Mouse (Mus musculus): ENCODE measurements around the gene Galm.
A peak's percentile ranks its signal among the peaks of the same experiment; 100 is the strongest.
"Not testable (repeated sequence)": the region's sequence is repeated elsewhere in the genome, so short reads cannot be mapped to it uniquely, and the experiment has no call there.

Gene Galm

DNA sequence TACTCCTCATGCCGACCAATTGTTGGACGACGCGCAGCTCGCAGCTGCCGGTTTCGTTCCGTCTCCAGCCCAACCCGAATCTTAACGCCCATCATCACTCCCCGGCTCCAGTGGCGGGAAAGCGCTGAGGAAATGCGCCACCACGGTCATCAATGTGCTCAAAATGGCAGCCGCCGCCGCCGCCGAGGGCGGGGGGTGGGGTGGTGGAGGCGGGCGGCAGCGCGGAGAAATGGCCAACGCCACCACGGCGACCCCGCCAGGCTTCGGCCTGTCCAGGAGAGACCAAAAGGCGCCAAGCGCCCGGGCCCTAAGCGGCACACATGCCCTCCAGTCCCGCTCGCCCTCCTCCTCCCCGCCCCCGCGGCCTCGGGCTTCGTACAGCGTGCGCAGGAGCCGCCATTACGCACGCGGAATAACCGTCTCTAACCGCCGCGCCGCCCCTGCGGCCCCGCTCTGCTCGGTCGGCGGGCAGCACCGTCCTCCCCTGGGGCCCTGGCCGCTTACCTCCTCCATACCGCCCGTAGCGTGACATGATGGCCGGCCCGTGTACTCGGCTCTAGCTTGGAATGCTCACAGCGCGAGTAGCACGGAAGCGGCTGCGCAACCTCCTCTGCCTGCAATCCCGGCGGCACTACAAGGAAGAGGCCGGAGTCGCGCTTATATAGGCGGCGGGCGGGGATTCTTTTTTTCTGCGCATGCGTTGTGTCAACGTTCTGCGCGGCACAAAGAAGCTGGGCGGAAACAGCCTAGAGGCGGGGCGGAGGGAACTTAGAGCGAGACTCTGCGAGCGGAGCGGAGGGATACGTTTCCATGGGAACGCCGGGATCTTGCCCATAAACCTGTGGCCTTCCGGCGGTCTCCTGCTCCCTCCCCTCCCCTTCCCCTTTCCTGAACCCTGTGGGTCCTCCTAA lies 79.7 kb downstream of the Galm start, which contains the start of the genes Srsf7 and Ttc39d:
Srsf7 (minus strand) TSS at position 637 of the 911 bp plus-strand sequence.
Ttc39d (plus strand) TSS at position 790 of the 911 bp plus-strand sequence.
- DNase-seq (ENCODE audit: extremely low read depth, low read depth) = peak; percentile 96

DNA sequence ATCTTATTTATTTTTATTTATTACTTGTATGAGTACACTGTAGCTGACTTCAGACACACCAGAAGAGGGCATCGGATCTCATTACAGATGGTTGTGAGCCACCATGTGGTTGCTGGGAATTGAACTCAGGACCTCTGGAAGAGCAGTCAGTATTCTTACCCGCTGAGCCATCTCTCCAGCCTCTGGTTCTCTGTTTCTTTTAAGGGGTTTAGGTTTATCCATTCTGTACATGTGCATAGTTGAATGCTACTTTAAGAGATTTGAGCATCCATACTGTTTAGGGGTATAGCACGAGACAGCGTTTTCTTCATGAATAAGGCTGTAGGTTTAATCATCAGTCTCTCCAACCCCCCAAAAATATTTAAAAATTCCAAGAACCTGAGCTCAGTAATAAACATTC lies 86.7 kb downstream of the Galm start:
- not testable (repeated sequence) for DNase-seq (ENCODE audit: extremely low read depth, low read depth)

DNA sequence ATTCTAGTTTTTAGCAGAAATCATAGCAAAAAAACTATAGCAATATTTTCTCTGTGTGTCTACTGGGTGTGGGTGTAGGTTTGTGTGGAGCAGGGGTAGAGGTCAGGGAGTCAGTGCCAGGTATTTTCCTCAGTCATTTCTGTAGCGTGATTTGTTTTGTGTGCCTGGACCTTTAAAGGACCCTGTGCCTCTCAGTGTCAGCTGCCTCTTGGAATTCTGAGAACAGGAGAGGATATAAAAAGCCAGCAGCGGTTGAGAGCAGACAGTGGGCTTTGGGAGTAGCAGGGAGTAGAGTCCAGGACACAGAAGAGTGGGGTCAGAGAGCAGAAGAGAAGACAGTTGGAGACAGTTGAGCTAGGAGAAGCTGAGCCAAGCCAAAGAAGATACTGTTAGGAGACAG lies 92.9 kb downstream of the Galm start:
- DNase-seq (ENCODE audit: extremely low read depth, low read depth) = no peak

- no peak for DNase-seq (ENCODE audit: extremely low read depth, low read depth)
Observed at GRCm38 (mm10) chr17:80221202-80221601, 93.9 kb downstream of the Galm start.

- no peak for DNase-seq (ENCODE audit: extremely low read depth, low read depth)
Observed at GRCm38 (mm10) chr17:80221890-80222628, 94.8 kb downstream of the Galm start.

GRCm38 (mm10) chr17:80223829-80224228 lies 96.6 kb downstream of the Galm start:
- DNase-seq (ENCODE audit: extremely low read depth, low read depth) = no peak

DNA sequence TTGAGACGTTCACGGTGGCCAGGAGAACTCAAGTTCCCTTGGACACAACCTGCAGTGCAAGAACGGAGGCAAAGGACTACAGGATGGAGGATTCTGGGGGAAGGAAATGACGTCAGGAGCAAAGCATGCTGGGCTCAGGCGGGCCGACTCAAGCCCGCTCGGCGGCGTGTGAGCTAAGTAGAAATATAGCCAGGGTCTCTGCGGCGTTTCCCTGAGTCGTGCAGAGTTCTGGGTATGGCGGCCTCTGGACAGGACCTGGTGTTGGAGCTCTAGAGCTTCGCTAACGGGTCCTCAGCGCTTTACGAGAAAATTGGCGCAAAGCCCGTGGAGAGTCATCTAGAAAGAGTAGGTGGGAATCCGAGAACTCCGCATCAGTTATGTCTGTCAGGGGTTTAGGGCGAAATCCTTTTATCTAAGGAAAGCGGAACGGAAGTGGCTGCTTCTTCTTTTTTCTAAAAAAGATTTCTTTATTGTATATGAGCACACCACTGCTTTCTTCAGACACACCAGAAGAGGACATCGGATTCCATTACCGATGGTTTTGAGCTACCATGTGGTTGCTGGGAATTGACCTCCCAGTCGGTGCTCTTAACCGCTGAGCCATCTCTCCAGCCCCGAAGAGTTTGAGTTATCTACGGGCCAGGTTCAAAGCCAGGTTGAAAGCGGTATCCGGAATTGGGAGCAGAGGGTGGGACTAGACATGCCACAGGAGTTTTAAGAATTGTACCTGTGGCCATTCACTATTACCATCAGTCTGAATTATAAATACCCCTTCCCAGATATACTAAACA lies 97.2 kb downstream of the Galm start, which contains the start of gene Gemin6:
Gemin6 (plus strand) TSS at position 116 of the 791 bp plus-strand sequence.
- DNase-seq (ENCODE audit: extremely low read depth, low read depth) = peak; percentile 90

DNA sequence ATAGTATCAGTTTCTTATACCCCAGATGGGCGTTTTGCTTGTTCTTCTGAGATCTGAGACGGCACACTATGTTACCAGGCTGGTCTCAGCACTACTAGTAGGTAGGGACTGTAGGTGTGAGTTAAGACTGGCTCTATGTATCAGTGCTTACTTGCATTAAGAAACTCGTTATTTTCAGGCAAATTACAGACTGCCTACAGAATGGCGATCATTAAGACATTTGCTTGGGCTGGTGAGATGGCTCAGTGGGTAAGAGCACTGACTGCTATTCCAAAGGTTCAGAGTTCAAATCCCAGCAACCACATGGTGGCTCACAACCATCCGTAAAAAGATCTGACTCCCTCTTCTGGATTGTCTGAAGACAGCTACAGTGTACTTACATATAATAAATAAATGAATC lies 97.9 kb downstream of the Galm start:
- not testable (repeated sequence) for DNase-seq (ENCODE audit: extremely low read depth, low read depth)

GRCm38 (mm10) chr17:80229396-80229795 lies 102.1 kb downstream of the Galm start:
- DNase-seq (ENCODE audit: extremely low read depth, low read depth) = no peak

GRCm38 (mm10) chr17:80233844-80234243 lies 106.6 kb downstream of the Galm start:
- no peak for DNase-seq (ENCODE audit: extremely low read depth, low read depth)

DNA sequence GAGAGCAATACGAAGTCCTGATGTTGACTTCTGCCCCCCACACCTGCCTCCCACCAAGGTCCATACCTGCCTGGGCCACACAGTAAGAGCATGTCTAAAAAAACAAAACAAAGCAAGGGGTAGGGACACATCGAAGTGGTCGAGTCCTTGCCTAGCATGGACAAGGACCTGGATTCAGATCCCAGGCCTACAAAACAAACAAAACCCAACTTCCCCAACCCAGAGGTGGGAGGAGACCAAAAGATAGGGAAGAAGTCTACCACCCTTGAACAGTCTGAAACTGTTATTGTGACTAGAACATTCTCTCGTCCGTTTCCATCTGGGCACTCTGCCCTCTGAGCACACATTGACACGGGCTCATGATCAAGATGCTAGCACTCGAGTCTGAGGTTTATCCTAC lies 107.1 kb downstream of the Galm start:
- no peak for DNase-seq (ENCODE audit: extremely low read depth, low read depth)
